Mouse (Mus musculus) liver, embryonic 15.5 days (tissue): Measurements from ENCODE around the gene Hmg20b. TPM values are rescaled to one million over a fixed set of nuclear protein-coding genes. Genes with fewer than 3 reads are reported as not detected.

Experiments
- ATAC-seq: fragments of 200-750 bp; cut with Nextera tagmentation; 2 replicates; pipeline ENCODE4 v1.8.0; 2017; ENCODE audit warnings: moderate number of reproducible peaks, mild to moderate bottlenecking, moderate library complexity; ENCODE audit not compliant: insufficient read depth
- H3K27ac ChIP-seq: fragments of 300-500 bp; sonication (generic); replicated peaks from 2 replicates; pipeline ENCODE4 v1.5.1; 2015; ENCODE audit warnings: mild to moderate bottlenecking, inconsistent platforms
- H3K27me3 ChIP-seq: fragments of 300-500 bp; sonication (generic); 2 replicates; pipeline ENCODE4 v1.6.1; 2015; ENCODE audit warnings: mild to moderate bottlenecking, inconsistent platforms
- H3K36me3 ChIP-seq: fragments of 300-500 bp; sonication (generic); replicated peaks from 2 replicates; pipeline ENCODE4 v1.6.1; 2015; ENCODE audit warnings: moderate library complexity, mild to moderate bottlenecking, inconsistent platforms
- H3K4me1 ChIP-seq: fragments of 300-500 bp; sonication (generic); replicated peaks from 2 replicates; pipeline ENCODE4 v1.6.1; 2015; ENCODE audit warnings: inconsistent platforms
- H3K4me2 ChIP-seq: fragments of 300-500 bp; sonication (generic); 2 replicates; pipeline ENCODE4 v1.6.1; 2015; ENCODE audit warnings: moderate library complexity, mild to moderate bottlenecking, inconsistent platforms
- H3K4me3 ChIP-seq: fragments of 300-500 bp; sonication (generic); replicated peaks from 2 replicates; pipeline ENCODE4 v1.5.1; 2015; ENCODE audit warnings: mild to moderate bottlenecking, inconsistent platforms
- H3K9ac ChIP-seq: fragments of 300-500 bp; sonication (generic); 2 replicates; pipeline ENCODE4 v1.6.1; 2015; ENCODE audit warnings: moderate library complexity, mild to moderate bottlenecking, inconsistent platforms
- H3K9me3 ChIP-seq: fragments of 300-500 bp; sonication (generic); replicated peaks from 2 replicates; pipeline ENCODE4 v1.6.1; 2016; ENCODE audit warnings: inconsistent platforms
- WGBS: fragments of 180-500 bp; shearing (Covaris S2); methylation state at CpG from one replicate; pipeline ENCODE4 v1.1.7; 2015; ENCODE audit warnings: mixed read lengths; ENCODE audit not compliant: insufficient replicate concordance; 5-methylcytosine and 5-hydroxymethylcytosine counted together
- polyA plus RNA-seq: library from polyadenylated mRNA; unstranded; fragments of >200 nt; fragmentation: Nextera tagmentation; extraction: Ambion mirVana; gene quantifications from 2 replicates; pipeline ENCODE4 v1.2.1, GENCODE M21; 2015

The Hmg20b gene
- polyA plus RNA-seq, 1 experiment from 2014 or later, result 22.3 TPM

DNA sequence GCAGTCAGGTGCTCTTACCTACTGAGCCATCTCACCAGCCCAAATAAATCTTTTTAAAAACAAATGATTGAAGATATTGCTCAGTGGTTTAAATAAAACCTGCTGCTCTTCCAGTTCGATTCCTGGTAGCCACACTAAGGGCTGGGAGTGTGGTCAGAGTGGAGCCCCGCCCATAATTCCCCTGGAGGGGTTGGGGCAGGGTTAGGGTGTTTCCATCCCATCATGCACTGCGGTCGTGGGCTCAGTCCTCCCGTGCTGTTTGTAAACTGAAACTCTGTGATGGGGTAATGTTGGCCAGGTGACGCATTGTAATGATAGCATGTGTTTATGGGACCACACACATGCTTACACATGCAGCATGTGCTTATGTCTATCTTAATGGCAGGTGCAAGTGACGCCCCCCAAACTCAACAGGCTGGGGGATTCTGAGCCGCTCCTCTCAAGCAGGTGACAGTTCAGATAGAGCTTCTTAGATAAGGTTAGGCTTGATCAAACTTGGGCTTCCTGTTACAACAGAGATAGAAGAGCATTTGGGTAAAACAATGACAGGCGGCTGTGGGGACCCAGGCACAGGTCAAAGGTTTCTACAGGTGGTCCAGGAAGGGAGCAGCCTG is 1.5 kb upstream of the Hmg20b start:
- no peaks in the 10 kb centered on the region for H3K9me3 ChIP-seq
- 4% methylated on average over 9 of the region's 9 CpGs for WGBS
- peak overlapping the region; percentile 83 for H3K27ac ChIP-seq
- peak overlapping the region; percentile 80 for H3K4me2 ChIP-seq
- peak overlapping the region; percentile 52 for H3K9ac ChIP-seq
- H3K4me3 ChIP-seq, result peak overlapping the region; percentile 90
- H3K27me3 ChIP-seq, result no peaks in the 10 kb centered on the region
- H3K4me1 ChIP-seq, result peaks cover 82% of the 10 kb centered on the region
- ATAC-seq, result no peak
- peaks cover 19% of the 10 kb centered on the region for H3K36me3 ChIP-seq

DNA sequence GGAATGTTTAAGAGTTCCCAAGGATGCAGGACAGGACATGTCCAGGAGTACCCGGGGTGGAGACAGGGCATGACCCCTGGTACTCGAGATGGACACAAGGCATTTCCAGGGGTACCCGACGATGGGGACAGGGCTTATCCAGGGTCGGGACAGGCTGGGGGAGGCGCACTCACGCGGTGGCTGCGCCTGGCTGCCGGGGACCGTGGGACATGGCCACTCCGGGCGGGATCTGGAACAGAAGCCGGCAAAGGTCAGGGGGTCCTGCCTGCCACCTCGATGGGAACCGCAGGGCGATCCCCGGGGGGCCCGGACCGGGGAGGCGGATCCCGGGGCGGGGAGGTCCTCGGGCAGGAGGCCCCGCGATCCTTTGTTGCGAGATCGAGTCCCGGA is 324 bp downstream of the Hmg20b start:
- no peaks in the 10 kb centered on the region for H3K9me3 ChIP-seq
- 1% methylated on average over 29 of the region's 29 CpGs for WGBS

DNA sequence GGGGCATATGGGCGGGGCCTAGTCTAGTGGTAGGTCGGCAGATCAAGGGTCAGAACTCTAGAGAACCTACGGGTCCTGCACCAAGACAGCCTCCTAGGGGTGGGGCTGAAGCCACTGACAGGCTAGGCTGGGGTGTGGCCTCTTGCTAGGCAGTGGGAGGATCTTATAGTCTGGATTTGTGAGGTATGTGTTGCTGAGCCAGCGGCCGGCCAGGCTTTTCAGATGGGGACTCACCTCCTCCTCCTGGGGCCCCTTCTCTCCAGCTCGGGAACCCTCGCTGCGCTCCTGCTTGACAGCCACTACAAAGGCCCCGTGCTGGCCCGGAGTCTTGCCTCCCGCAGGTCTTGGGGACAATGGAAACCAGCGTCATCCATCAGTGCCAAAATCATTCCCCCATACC is 1.1 kb downstream of the Hmg20b start:
- ATAC-seq, result peak; percentile 19; the same call in 1 of the 2 replicates
- Histone ChIP-seq H3K4me1 (peaks cover 76% of the 10 kb centered on the region), H3K4me2 (peak overlapping the region; percentile 96), H3K36me3 (peaks cover 25% of the 10 kb centered on the region), H3K4me3 (peak overlapping the region; percentile 90), H3K9me3 (no peaks in the 10 kb centered on the region), H3K27me3 (peaks cover 24% of the 10 kb centered on the region), H3K9ac (peak overlapping the region; percentile 96), H3K27ac (peak overlapping the region; percentile 90)
- 6% methylated on average over 12 of the region's 12 CpGs for WGBS

More for the DNA sequence above, 324 bp downstream of the Hmg20b start:
- peaks cover 77% of the 10 kb centered on the region for H3K4me1 ChIP-seq
- ATAC-seq, result peak; percentile 5
- peaks cover 25% of the 10 kb centered on the region for H3K36me3 ChIP-seq
- H3K4me2 ChIP-seq, result peak overlapping the region; percentile 96
- H3K27ac ChIP-seq, result peak overlapping the region; percentile 90
- H3K27me3 ChIP-seq, result peaks cover 16% of the 10 kb centered on the region
- peak overlapping the region; percentile 96 for H3K9ac ChIP-seq
- peak overlapping the region; percentile 90 for H3K4me3 ChIP-seq

DNA sequence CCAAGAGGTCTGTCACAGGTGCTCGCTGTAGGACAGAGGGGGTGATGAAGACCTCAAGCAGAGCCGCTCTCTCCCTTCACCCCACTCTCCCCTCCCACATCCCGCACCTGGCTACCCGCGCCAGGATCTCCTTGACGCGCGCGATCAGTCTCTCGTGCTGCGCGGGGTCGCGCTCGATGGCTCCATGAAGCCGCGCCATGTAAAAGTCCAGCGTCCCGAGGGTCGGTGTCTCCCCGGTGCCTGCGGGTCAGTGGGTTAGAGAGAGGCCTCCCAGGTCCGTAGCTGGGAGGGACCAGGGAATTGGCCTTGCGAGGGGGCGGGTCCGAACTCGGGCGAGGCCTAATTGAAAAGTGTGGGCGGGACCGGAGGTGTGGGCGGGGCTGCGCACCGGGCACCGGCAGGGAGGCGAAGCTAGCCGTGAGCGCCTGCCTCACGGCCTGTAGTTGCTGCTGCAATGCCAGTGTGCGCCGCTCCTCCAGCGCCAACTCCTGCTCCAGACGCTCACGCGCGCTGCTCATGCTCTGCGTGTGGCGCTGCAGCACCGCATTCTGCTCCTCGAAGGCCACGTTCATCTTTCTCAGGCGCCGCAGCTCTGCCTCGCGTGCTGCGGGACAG is 3.7 kb downstream of the Hmg20b start:
- H3K9ac ChIP-seq, result peak overlapping the region; percentile 33; the same call in 1 of the 2 replicates
- 0 out of 2 replicates have a peak, but pooled peaks have one; percentile 1 for ATAC-seq
- peak overlapping the region; percentile 49 for H3K4me3 ChIP-seq
- 13% methylated on average over 55 of the region's 55 CpGs for WGBS
- no peaks in the 10 kb centered on the region for H3K9me3 ChIP-seq
- peak overlapping the region; percentile 82 for H3K4me2 ChIP-seq
- H3K27me3 ChIP-seq, result peaks cover 50% of the 10 kb centered on the region
- peaks cover 25% of the 10 kb centered on the region for H3K36me3 ChIP-seq
- peaks cover 75% of the 10 kb centered on the region for H3K4me1 ChIP-seq
- H3K27ac ChIP-seq, result peak overlapping the region; percentile 57; the same call in 1 of the 2 replicates

DNA sequence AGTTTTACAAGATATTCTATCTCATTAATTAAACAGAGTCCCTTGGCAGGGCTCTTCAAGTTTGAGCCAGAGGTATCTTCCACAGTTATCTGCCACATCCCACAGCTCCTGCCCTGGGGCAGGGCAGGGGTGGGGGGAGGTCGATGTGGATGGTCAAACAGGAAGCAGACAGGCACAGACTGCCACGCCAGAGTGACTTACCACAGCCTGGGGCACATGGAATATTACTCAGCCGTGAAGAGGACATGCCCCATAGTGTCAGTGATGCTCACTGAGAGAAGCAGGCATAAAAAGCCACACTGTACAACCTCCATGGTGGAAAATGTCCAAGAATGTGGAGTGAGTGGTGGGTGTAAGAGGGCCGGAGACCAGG is 5.1 kb downstream of the Hmg20b start:
- Histone ChIP-seq H3K27me3 (peaks cover 63% of the 10 kb centered on the region), H3K9ac (no peak overlapping the region), H3K4me2 (no peak overlapping the region), H3K4me1 (peaks cover 81% of the 10 kb centered on the region), H3K9me3 (no peaks in the 10 kb centered on the region), H3K27ac (no peak overlapping the region), H3K36me3 (peaks cover 25% of the 10 kb centered on the region), H3K4me3 (no peak overlapping the region)
- 50% methylated on average over 4 of the region's 4 CpGs for WGBS
- ATAC-seq, result no peak

DNA sequence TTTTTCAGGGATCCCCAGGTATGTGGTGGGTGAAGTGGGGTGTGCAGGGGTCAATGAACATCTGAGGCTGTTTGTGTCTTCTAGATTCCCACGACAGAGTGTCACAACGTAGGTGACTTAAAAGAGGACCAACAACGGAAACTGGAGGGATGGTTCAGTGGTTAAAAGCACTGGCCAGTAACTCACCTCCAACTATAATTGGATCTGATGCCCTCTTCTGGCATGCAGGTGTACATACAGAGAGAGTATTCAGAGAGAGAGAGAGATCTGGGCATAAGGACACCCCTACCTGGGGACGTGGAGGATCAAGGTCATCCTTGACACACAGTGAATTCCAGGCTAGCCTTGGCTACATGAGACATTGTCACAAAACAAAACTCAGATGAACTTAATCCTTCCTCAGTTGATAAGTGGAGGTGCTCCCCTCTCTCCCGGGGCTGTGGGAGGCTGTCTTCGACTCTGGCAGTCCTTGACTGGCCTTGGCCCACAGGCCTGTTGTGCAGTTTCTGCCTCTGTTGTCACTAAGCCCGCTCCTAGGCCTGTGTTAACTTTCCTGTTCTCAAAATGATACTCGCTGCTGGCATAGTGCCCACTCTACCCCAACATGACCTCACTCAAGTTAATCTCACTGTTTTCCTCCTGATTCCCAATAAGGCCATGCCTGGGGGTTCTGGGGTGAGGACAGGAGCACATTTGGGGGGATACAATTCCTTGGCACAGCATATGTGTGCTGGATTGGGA is 5.7 kb downstream of the Hmg20b start:
- Histone ChIP-seq H3K4me3 (no peak overlapping the region), H3K4me1 (peaks cover 77% of the 10 kb centered on the region), H3K4me2 (no peak overlapping the region), H3K27me3 (peaks cover 66% of the 10 kb centered on the region), H3K9me3 (no peaks in the 10 kb centered on the region), H3K27ac (no peak overlapping the region), H3K9ac (no peak overlapping the region), H3K36me3 (peaks cover 25% of the 10 kb centered on the region)
- WGBS, result 43% methylated on average over 8 of the region's 8 CpGs
- no peak for ATAC-seq

DNA sequence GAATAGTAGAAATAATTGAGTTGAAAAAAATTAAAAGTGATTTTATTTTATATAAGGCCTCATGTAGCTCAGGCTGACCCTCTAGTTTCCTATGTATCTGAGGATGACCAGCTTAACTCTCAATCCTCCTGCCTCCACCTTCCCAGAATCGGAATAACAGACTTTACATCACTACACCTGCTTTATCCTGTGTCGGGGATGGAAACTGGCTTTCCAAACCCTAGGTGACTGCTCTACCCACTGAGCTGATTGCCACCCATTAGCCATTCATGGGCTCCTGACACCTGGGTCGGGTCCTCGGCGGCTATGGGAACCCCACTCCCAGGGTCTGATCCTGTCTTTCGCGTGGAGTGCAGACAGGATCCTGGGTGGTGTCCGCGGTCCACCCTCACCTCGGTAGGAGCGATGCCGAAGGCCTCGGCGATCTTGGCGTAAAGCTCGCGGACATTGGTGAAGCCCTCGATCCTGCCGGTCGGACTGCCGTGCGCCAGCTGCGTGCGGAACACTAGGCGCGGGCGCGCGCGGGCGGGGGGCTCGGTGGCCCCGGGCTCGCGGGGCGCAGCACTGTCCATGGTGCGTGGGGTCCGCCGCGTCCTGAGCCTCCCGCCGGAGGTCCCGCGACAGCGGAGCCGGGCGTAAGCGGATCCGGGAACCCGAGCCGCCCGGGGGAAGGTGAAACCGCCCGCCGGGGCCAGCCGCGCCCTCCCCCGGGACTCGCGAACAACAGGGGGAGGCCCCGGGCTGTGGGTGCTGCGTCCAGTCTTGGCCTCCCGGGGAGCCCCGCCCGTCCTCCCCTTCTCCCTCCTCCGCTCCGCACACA is 7.4 kb downstream of the Hmg20b start, which contains the start of gene Gipc3:
Gene Gipc3 (minus strand): TSS at position 581 of the 820 bp plus-strand sequence.
- H3K27me3 ChIP-seq, result peaks cover 76% of the 10 kb centered on the region
- WGBS, result 5% methylated on average over 63 of the region's 67 CpGs

DNA sequence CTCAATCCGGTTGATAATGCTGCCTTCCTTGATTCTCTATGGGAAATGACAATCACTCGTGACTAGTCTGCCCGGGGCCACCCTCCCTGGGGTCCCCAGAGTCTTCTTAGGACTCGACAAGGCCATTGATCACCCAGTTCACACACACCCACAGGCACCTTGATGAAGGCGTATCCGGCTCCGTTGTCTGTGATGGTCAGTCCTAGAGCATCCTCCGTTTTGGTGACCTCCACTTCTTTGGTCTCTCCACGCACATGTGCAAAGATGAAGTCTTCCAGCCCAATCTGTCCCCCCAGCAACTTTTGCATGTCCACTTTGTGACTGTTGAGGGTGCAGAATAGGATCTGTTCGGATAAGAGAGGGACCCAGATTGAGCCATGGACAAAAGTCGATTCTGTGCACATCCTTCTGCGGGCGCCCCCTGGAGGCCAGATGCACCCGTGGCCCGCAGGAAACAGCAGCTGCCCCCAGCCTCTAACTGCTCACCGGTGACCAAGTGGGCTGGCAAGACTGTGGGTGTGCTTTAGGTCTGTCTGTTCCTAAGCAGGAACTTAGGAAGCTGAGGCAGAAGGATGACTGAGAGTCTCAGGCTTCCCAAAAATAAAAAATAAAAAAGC is 8.8 kb downstream of the Hmg20b start:
- peaks cover 46% of the 10 kb centered on the region for H3K4me1 ChIP-seq
- ATAC-seq, result no peak
- peaks cover 85% of the 10 kb centered on the region for H3K27me3 ChIP-seq
- WGBS, result 28% methylated on average over 16 of the region's 16 CpGs
- H3K9me3 ChIP-seq, result no peaks in the 10 kb centered on the region
- H3K4me2 ChIP-seq, result no peak overlapping the region
- H3K9ac ChIP-seq, result no peak overlapping the region
- no peak overlapping the region for H3K27ac ChIP-seq
- peaks cover 6% of the 10 kb centered on the region; the same call in 1 of the 2 replicates for H3K36me3 ChIP-seq
- H3K4me3 ChIP-seq, result no peak overlapping the region

More for the DNA sequence above, 7.4 kb downstream of the Hmg20b start, which contains the start of gene Gipc3:
- peak within 1 kb of the TSS; percentile 15; the same call in 1 of the 2 replicates for H3K9ac ChIP-seq
- H3K4me3 ChIP-seq, result peak within 1 kb of the TSS; percentile 51
- peak within 1 kb of the TSS; percentile 72 for H3K4me2 ChIP-seq
- H3K4me1 ChIP-seq, result peaks cover 60% of the 10 kb centered on the region
- H3K36me3 ChIP-seq, result peaks cover 17% of the 10 kb centered on the region
- no peak for ATAC-seq
- H3K9me3 ChIP-seq, result no peaks in the 10 kb centered on the region
- H3K27ac ChIP-seq, result no peak within 1 kb of the TSS

DNA sequence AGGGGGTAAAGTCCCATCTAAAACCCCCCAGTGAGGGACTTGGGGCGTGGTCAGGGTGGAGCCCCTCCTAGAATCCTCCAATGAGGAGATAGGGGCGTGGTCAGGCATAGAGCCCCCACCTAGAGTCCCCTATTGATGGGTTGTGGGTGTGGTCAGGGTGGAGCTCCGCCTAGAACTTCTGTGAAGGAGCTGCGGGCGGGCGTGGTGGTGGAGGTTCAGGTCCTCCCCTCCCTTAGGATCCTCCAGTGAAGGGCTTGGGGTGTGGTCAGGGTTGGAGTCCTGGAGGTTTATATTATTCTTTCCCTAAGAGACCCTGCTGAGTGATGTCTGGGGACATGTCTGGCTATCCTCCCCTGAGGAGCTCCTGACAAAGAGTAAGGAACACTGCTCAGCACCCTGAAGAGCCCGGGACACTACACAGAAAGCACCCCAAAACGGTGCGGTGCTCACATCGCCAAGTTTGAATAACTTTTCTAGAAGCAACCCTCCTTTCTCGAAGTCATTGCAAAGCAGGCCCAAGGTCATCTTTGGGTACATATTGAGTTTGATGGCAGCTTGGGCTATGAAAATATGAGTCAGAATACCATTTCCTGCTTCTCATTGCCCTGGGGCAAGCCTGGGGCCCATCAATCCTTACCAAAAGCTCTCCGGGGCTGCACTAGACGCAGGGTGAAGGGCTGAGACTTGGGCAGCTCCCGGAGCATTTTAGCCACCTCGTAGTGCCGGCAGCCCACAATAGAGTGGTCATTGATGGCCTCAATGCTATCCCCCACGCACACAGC is 9.5 kb downstream of the Hmg20b start:
- H3K4me3 ChIP-seq, result no peak overlapping the region
- H3K4me1 ChIP-seq, result peaks cover 40% of the 10 kb centered on the region
- no peak overlapping the region for H3K27ac ChIP-seq
- WGBS, result 42% methylated on average over 17 of the region's 17 CpGs
- ATAC-seq, result peak; percentile 35; the same call in 1 of the 2 replicates
- H3K27me3 ChIP-seq, result peaks cover 83% of the 10 kb centered on the region
- H3K9me3 ChIP-seq, result no peaks in the 10 kb centered on the region
- H3K36me3 ChIP-seq, result 0 out of 2 replicates have a peak, but pooled peaks cover under 1% of the 10 kb centered on the region
- H3K4me2 ChIP-seq, result peak overlapping the region; percentile 13
- H3K9ac ChIP-seq, result no peak overlapping the region

DNA sequence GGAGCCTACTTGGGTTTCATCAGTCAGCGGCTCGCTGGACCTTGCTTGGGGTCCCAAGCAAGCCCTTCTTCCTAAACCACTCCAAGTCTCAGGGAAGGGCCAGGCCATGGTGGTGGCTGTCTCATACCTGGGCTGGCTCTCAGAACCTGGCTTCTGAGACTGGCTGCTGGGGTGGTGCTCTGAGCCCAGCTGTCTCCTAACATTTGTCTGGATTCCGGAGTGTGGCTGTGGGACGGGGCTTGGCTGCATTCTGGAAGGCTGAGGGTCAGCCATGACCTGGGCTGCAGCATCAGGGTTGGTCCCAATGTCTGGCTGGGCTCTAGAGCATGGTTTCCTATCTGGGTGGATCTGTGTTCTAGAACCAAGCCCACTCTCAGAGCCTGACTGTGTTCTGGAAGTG is 13.7 kb downstream of the Hmg20b start:
- Histone ChIP-seq H3K4me3 (no peak overlapping the region), H3K9me3 (no peaks in the 10 kb centered on the region), H3K4me2 (no peak overlapping the region), H3K4me1 (peaks cover 15% of the 10 kb centered on the region), H3K27ac (no peak overlapping the region), H3K36me3 (no peaks in the 10 kb centered on the region), H3K27me3 (peaks cover 63% of the 10 kb centered on the region), H3K9ac (no peak overlapping the region)
- 76% methylated on average over 4 of the region's 4 CpGs for WGBS
- no peak for ATAC-seq
